Mouse (Mus musculus): ENCODE measurements around the gene Olfr601. TPM values are rescaled to one million over a fixed set of nuclear protein-coding genes. Genes with fewer than 3 reads are reported as not detected.

Gene Olfr601
- polyA plus RNA-seq, 1 experiment from 2014 or later: not detected

Other genes starting within 250 kb of the Olfr601 start
- gene Olfr586, start 237.0 kb downstream of the Olfr601 start, polyA plus RNA-seq (2014; fragmentation: Nextera tagmentation; extraction: Ambion mirVana): not detected in 2 replicates
- gene Olfr588-ps1, start 221.8 kb downstream of the Olfr601 start, polyA plus RNA-seq (2014; fragmentation: Nextera tagmentation; extraction: Ambion mirVana): not detected in 2 replicates
- not detected in 2 replicates for gene Olfr589, start 206.3 kb downstream of the Olfr601 start, polyA plus RNA-seq (2014; fragmentation: Nextera tagmentation; extraction: Ambion mirVana)
- not detected in 2 replicates for gene Olfr591, start 184.3 kb downstream of the Olfr601 start, polyA plus RNA-seq (2014; fragmentation: Nextera tagmentation; extraction: Ambion mirVana)
- not detected in 2 replicates for gene Olfr592, start 177.9 kb downstream of the Olfr601 start, polyA plus RNA-seq (2014; fragmentation: Nextera tagmentation; extraction: Ambion mirVana)
- not detected in 2 replicates for gene Olfr593, start 150.8 kb downstream of the Olfr601 start, polyA plus RNA-seq (2014; fragmentation: Nextera tagmentation; extraction: Ambion mirVana)
- gene Olfr594, start 145.7 kb downstream of the Olfr601 start, polyA plus RNA-seq (2014; fragmentation: Nextera tagmentation; extraction: Ambion mirVana): not detected in 2 replicates
- gene Usp17ld, start 110.2 kb downstream of the Olfr601 start, polyA plus RNA-seq (2014; fragmentation: Nextera tagmentation; extraction: Ambion mirVana): not detected in 2 replicates
- gene Olfr596, start 57.0 kb downstream of the Olfr601 start, polyA plus RNA-seq (2014; fragmentation: Nextera tagmentation; extraction: Ambion mirVana): not detected in 2 replicates
- not detected in 2 replicates for gene Olfr597, start 46.3 kb downstream of the Olfr601 start, polyA plus RNA-seq (2014; fragmentation: Nextera tagmentation; extraction: Ambion mirVana)
- gene Olfr598, start 39.1 kb downstream of the Olfr601 start, polyA plus RNA-seq (2014; fragmentation: Nextera tagmentation; extraction: Ambion mirVana): not detected in 2 replicates
- not detected in 2 replicates for gene Olfr599, start 26.7 kb downstream of the Olfr601 start, polyA plus RNA-seq (2014; fragmentation: Nextera tagmentation; extraction: Ambion mirVana)
- not detected in 2 replicates for gene Olfr600, start 13.0 kb downstream of the Olfr601 start, polyA plus RNA-seq (2014; fragmentation: Nextera tagmentation; extraction: Ambion mirVana)
- not detected in 2 replicates for gene Olfr603, start 23.5 kb upstream of the Olfr601 start, polyA plus RNA-seq (2014; fragmentation: Nextera tagmentation; extraction: Ambion mirVana)
- not detected in 2 replicates for gene Usp17lc, start 52.4 kb upstream of the Olfr601 start, polyA plus RNA-seq (2014; fragmentation: Nextera tagmentation; extraction: Ambion mirVana)
- gene Olfr605, start 82.8 kb upstream of the Olfr601 start, polyA plus RNA-seq (2014; fragmentation: Nextera tagmentation; extraction: Ambion mirVana): not detected in 2 replicates
- gene Olfr606, start 86.4 kb upstream of the Olfr601 start, polyA plus RNA-seq (2014; fragmentation: Nextera tagmentation; extraction: Ambion mirVana): not detected in 2 replicates
- not detected in 2 replicates for gene Olfr607, start 101.5 kb upstream of the Olfr601 start, polyA plus RNA-seq (2014; fragmentation: Nextera tagmentation; extraction: Ambion mirVana)
- not detected in 2 replicates for gene Olfr608, start 107.2 kb upstream of the Olfr601 start, polyA plus RNA-seq (2014; fragmentation: Nextera tagmentation; extraction: Ambion mirVana)
- not detected in 2 replicates for gene Olfr609, start 135.4 kb upstream of the Olfr601 start, polyA plus RNA-seq (2014; fragmentation: Nextera tagmentation; extraction: Ambion mirVana)
- gene Olfr610, start 149.5 kb upstream of the Olfr601 start, polyA plus RNA-seq (2014; fragmentation: Nextera tagmentation; extraction: Ambion mirVana): not detected in 2 replicates
- gene Olfr611, start 158.2 kb upstream of the Olfr601 start, polyA plus RNA-seq (2014; fragmentation: Nextera tagmentation; extraction: Ambion mirVana): not detected in 2 replicates
- not detected in 2 replicates for gene Olfr612, start 180.1 kb upstream of the Olfr601 start, polyA plus RNA-seq (2014; fragmentation: Nextera tagmentation; extraction: Ambion mirVana)
- not detected in 2 replicates for gene Olfr613, start 185.4 kb upstream of the Olfr601 start, polyA plus RNA-seq (2014; fragmentation: Nextera tagmentation; extraction: Ambion mirVana)
- not detected in 2 replicates for gene Olfr615, start 193.4 kb upstream of the Olfr601 start, polyA plus RNA-seq (2014; fragmentation: Nextera tagmentation; extraction: Ambion mirVana)
- not detected in 2 replicates for gene Olfr616, start 206.5 kb upstream of the Olfr601 start, polyA plus RNA-seq (2014; fragmentation: Nextera tagmentation; extraction: Ambion mirVana)
- gene Olfr617, start 210.4 kb upstream of the Olfr601 start, polyA plus RNA-seq (2014; fragmentation: Nextera tagmentation; extraction: Ambion mirVana): not detected in 2 replicates
- gene Olfr618, start 227.4 kb upstream of the Olfr601 start, polyA plus RNA-seq (2014; fragmentation: Nextera tagmentation; extraction: Ambion mirVana): not detected in 2 replicates
- not detected in 2 replicates for gene Olfr619, start 237.9 kb upstream of the Olfr601 start, polyA plus RNA-seq (2014; fragmentation: Nextera tagmentation; extraction: Ambion mirVana)
- gene Olfr620, start 249.9 kb upstream of the Olfr601 start, polyA plus RNA-seq (2014; fragmentation: Nextera tagmentation; extraction: Ambion mirVana): not detected in 2 replicates